Mouse (Mus musculus) adrenal gland, postnatal 14 days (tissue): ENCODE results near the gene Ccdc40. TPM values are rescaled to one million over a fixed set of nuclear protein-coding genes. Genes with fewer than 3 reads are reported as not detected.

Experiments used
- DNase-seq: peaks from one replicate; pipeline ENCODE4 v3.0.0; 2021; ENCODE audit warnings: mixed read lengths
- long read RNA-seq, 2 experiments: library from polyadenylated mRNA; stranded (forward); transcript quantifications; one replicate each; pipeline ENCODE4 v2.0.0; 2021
- total RNA-seq: library from RNA; stranded (reverse); gene quantifications from 2 replicates; pipeline ENCODE4 v1.2.3, GENCODE M21; 2021

Ccdc40 gene
- 0.44 and 0.45 TPM in 2 replicates for total RNA-seq
- long read RNA-seq, experiment 1 = 0 reads
- long read RNA-seq, experiment 2 = 0 reads

GRCm38 (mm10) chr11:119228091-119228781 is at the start of gene Ccdc40, which contains the start of gene Tbc1d16:
Gene Ccdc40, plus strand, starts transcription at chr11:119228572.
Gene Tbc1d16, minus strand, starts transcription at chr11:119228499.
- DNase-seq = peak; percentile 82

GRCm38 (mm10) chr11:119180824-119181582 is 47.4 kb upstream of the Ccdc40 start:
- no peak for DNase-seq

- DNase-seq = no peak
Measured at GRCm38 (mm10) chr11:119181861-119182395, 46.4 kb upstream of the Ccdc40 start.

- DNase-seq = no peak
Measured at GRCm38 (mm10) chr11:119183684-119184310, 44.6 kb upstream of the Ccdc40 start.

- DNase-seq = peak; percentile 81
Measured at GRCm38 (mm10) chr11:119186381-119186780, 42.0 kb upstream of the Ccdc40 start.

GRCm38 (mm10) chr11:119186989-119187799 is 41.2 kb upstream of the Ccdc40 start:
- peak; percentile 91 for DNase-seq

- DNase-seq = no peak
Measured at GRCm38 (mm10) chr11:119187800-119188197, 40.6 kb upstream of the Ccdc40 start.

GRCm38 (mm10) chr11:119188389-119188788 is 40.0 kb upstream of the Ccdc40 start:
- DNase-seq = peak; percentile 76

GRCm38 (mm10) chr11:119189319-119189718 is 39.1 kb upstream of the Ccdc40 start:
- DNase-seq = no peak

- peak; percentile 89 for DNase-seq
Measured at GRCm38 (mm10) chr11:119190498-119190897, 37.9 kb upstream of the Ccdc40 start.

GRCm38 (mm10) chr11:119191606-119192081 is 36.7 kb upstream of the Ccdc40 start:
- DNase-seq = peak; percentile 78

- no peak for DNase-seq
Measured at GRCm38 (mm10) chr11:119192176-119192575, 36.2 kb upstream of the Ccdc40 start.

GRCm38 (mm10) chr11:119192605-119193004 is 35.8 kb upstream of the Ccdc40 start:
- DNase-seq = no peak

GRCm38 (mm10) chr11:119197618-119198563 is 30.5 kb upstream of the Ccdc40 start:
- DNase-seq = no peak

- peak; percentile 61 for DNase-seq
Measured at GRCm38 (mm10) chr11:119198564-119199232, 29.7 kb upstream of the Ccdc40 start.

GRCm38 (mm10) chr11:119199233-119199601 is 29.2 kb upstream of the Ccdc40 start:
- no peak for DNase-seq

GRCm38 (mm10) chr11:119203423-119203822 is 24.9 kb upstream of the Ccdc40 start:
- peak; percentile 76 for DNase-seq

- DNase-seq = no peak
Measured at GRCm38 (mm10) chr11:119205738-119206137, 22.6 kb upstream of the Ccdc40 start.

GRCm38 (mm10) chr11:119206562-119206961 is 21.8 kb upstream of the Ccdc40 start:
- peak; percentile 88 for DNase-seq

- DNase-seq = no peak
Measured at GRCm38 (mm10) chr11:119207986-119208385, 20.4 kb upstream of the Ccdc40 start.
